Mouse (Mus musculus) ES-E14 (cell line): Measurements from ENCODE around the gene BC035044.

Experiments
- MAFK ChIP-seq: IDR thresholded peaks from 2 replicates; pipeline ENCODE4 v1.6.1; 2014; ENCODE audit warnings: mild to moderate bottlenecking, low read depth, low read length, inconsistent platforms; ENCODE audit not compliant: insufficient read depth
- ZC3H11A ChIP-seq: IDR thresholded peaks from 2 replicates; pipeline ENCODE4 v1.6.1; 2012; ENCODE audit warnings: low read depth, mild to moderate bottlenecking, inconsistent platforms, low read length, borderline replicate concordance

GRCm38 (mm10) chr6:128839266-128839771 lies 51.6 kb downstream of the BC035044 start:
- TF ChIP-seq MAFK (no peak), ZC3H11A (peak; percentile 74)
